Mouse (Mus musculus): ENCODE measurements around the gene Ptpdc1.

The Ptpdc1 gene

DNA sequence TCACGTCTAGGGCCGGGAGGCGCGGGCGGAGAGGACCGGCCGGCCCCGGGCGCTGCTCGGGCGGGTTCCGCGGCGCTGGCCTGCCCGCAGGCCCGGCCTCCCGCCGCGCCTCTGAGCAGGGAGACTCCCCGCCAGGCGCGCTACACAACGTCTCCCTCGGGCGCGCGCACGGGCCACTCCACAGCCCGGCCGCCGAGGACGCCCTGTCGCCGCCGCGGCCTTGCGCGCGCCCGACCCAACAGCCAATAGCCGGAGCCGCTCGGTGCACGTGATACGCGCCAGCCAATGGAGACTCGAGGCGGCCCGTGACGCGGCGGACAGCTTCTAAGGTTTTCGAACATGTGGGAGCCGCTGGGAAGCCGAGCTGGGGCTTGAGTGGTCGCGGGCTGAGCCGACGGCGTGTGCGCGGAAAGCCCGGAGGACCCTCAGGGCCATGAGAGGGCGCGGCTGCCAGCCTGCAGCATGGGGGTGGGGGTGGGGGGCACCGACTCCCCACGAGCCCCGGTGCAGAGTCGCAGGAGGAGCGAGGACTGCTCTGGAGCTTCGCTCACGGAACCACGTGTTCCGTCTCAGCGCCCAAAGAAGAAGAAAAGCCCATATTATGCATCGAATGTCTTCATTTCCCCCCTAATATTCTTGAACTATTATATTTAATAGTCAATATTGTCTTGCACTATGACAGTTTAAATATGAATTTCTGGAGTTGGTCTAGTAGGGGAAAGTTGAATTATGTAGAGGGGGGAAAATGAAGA lies at the start of gene Ptpdc1:
Gene Ptpdc1, minus strand, starts transcription at position 232 of the 752 bp plus-strand sequence.
- DNase-seq = peak; percentile 98

- DNase-seq = no peak
Measured at GRCm38 (mm10) chr13:48674609-48675008, 49.1 kb upstream of the Ptpdc1 start.

GRCm38 (mm10) chr13:48672312-48672840 lies 46.9 kb upstream of the Ptpdc1 start:
- DNase-seq = no peak

- DNase-seq = no peak
Measured at GRCm38 (mm10) chr13:48668976-48669534, 43.6 kb upstream of the Ptpdc1 start.

- DNase-seq = no peak
Measured at GRCm38 (mm10) chr13:48668091-48668975, 42.9 kb upstream of the Ptpdc1 start.

- no peak for DNase-seq
Measured at GRCm38 (mm10) chr13:48667461-48667860, 42.0 kb upstream of the Ptpdc1 start.

DNA sequence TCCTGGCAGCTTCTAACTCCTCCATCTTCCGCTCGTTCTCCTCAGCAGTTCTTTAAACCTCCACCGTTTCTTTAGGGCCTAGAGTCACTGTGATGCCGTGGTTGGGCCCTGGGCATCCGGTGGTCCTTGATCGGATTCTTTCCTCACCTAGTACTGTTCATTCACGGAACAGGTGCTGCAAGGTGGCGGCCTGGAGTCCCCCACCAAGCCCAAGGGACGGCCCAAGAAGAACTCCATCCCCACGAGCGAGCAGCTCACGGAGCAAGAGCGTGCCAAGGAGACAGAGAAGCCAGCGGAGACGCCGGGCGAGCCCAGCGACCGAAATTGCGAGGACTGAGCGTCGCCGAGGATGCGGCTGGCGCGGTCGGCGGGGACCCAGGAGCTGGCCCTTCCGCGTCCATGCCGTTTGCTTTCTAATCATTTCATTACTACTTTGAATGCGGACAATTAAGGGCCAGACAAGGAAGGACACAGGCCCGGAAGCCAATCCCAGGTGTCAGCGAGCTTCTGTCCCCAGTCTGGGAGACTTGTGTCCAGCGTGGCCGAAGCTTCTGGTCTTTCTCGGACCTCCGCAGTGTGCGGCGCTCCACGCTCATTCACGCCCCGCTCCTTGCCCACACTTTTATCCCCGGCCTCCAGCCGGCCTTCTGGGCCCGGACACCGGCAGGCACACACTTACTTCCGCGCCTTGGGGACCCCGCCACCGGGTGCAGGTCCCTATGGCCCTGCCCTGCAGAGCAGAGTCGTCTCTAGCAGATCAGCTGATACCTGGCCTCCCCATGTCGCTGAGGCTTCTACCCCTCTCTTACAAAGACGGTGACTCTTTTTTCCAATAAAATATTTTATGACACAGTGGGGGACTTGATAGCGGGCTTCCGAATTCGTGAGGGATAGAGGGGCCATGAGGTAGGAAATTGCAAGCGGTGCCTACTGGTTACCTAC lies 40.5 kb upstream of the Ptpdc1 start:
- DNase-seq = no peak

DNA sequence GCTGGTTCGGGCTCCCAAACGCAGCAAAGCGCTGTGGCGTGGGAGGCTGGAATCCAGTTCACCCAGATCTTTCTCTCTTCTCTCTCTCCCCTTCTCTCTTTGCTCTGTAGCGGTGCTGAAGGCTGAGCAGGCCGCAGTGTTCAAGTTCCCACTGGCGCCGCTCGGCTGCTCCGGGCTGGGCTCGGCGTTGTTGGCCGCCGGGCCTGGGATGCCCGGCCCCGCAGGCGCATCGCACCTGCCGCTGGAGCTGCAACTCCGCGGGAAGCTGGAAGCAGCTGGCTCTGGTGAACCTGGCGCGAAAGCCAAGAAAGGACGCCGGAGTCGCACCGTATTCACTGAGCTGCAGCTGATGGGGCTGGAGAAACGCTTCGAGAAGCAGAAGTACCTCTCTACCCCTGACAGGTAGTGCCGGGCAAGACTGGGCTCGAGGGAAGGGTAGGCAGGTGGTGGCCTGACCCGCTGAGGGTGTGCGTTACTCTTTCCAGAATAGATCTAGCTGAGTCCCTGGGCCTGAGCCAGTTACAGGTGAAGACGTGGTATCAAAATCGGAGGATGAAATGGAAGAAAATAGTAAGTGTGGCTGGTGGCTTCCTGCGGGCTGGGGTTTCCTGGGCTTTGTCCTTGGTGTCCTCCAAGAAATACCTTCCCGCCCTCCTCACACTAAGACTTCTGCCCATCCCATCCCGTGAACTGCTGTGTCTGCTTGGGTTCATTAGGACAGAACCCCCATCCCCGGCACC lies 39.6 kb upstream of the Ptpdc1 start:
- no peak for DNase-seq

DNA sequence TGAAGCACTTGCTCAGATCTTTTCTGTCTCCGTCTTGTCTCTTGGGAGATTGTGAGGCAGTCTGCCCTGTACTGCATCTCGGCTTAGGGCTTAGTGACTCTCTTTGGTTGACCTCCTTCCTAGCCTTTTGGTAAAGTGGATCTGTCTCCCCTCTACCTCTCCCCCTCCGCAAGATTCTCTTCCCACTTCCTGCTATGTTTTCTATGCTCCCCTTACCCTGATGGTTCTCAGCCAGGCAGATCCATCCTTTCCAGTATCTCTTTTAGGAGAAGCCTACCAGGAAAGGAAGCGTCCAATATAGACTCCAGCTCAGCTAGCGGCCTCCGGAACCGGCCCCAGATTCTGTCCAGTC lies 38.5 kb upstream of the Ptpdc1 start:
- DNase-seq = no peak

DNA sequence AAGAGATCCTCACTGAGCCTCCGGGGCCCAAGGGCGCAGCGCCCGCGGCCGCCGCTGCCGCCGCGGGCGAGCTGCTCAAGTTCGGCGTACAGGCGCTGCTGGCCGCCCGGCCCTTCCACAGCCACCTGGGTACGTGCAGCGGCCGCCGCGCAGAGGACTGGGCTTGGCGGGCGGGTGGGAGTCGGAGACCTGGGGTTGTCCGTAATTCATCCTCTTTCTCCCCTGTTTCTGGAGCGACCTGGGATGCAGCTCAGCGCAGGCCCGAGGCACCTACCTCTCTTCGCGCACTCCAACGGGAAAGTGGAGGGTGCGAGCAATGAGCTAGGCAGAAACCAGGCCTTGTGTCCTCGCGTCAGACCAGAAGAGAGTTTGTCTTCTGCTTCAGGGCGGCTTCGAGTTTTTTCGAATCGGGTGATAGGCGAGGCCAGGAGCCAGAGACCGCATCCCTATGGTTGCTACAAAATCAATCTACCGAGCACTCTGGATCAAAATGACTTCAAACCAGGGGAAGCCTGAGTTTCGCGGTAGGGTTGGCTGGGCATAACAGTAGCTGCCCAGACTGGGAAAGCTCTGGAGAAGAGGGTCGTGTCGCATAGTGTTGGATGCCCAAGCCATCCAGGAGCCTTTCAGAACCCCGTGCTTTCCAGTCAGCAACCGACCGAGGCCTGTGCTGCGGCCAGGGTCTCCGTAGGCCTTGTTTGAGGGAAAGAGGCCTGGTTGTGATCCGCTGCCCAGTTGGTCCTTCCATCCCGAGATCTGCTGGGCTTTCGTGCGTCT lies 37.9 kb upstream of the Ptpdc1 start:
- no peak for DNase-seq

DNA sequence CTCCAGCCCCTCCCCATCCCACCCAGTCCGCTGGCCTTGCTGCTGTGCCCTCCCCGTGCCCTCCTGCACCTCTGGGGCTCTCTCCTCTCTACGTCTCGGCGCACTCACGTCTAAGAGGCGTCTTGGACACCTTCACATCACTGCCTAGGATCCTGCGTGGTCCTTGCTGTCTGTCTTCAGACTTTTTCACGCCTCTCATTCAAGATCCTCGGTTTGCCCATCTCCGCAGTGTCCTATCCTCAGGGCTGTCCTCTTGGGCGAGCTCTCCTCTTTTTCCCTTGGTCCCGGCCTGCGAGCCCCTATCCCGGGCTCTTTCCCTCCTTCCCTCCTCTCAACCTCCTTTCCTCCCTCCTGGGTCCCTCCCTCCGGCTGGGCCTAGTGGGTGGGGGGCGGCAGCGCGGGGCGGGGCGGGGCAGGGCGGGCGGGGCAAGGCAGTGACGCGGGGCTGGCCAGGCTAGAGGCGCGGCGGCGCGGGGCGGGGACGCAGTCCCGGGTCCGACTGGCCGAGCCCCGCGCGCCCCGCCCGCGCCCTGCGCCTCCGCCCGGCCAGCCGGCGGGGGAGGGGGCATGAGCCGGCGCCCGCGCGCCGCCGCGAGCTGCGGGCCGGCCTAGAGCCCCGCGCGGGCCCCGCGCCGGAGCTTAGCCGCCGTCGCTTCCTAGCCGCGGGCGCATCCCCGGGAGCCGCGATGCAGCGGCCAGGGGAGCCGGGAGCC lies 37.1 kb upstream of the Ptpdc1 start, which contains the start of gene Barx1:
Gene Barx1, plus strand, starts transcription at position 568 of the 713 bp plus-strand sequence.
- no peak for DNase-seq

GRCm38 (mm10) chr13:48661561-48661960 lies 36.1 kb upstream of the Ptpdc1 start:
- no peak for DNase-seq

DNA sequence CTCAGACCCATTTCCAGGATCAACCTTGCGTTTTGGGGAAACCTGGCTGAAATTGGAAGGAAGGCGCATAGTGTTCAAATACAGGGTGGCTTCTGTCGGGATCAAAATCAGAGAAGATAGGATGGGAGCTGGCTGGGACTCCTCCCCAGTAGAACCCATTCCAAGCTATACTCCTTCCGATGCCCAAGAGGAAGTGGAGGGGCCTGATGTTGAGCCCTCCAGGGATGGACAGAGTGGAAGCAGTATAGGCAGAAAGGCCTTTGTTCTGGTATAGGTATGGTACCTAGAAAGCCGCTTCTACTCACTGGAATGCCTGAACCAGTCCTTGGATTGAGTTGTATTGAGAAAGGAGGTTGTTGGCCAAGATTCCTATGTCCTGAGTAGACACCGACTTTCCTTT lies 35.3 kb upstream of the Ptpdc1 start:
- DNase-seq = no peak

DNA sequence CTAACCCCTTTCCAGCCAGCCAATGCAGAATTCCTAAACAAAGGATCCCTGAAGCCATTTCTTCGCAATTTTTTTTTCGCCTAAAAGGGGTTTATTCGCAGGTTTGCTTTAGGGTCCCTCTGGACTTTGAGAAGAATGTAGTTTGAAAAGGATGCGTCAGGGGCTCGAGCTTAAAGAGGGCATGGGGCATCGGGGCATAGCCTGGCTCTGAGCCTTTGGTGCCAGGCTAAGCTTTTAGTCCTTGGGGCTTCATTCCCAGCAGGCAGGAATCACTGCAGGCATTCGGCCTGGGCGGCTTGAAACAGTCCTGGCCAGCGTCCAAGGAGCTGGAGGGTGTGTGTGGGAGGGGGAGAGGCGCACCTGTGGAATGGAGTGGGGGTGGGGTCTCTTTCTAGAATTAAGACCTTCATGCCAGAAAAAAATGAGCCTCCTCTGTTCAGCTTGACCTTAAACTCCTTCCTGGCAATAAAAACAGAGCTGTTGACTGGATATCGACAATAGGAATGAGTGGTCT lies 34.8 kb upstream of the Ptpdc1 start:
- DNase-seq = no peak

GRCm38 (mm10) chr13:48659254-48660220 lies 34.1 kb upstream of the Ptpdc1 start:
- no peak for DNase-seq

DNA sequence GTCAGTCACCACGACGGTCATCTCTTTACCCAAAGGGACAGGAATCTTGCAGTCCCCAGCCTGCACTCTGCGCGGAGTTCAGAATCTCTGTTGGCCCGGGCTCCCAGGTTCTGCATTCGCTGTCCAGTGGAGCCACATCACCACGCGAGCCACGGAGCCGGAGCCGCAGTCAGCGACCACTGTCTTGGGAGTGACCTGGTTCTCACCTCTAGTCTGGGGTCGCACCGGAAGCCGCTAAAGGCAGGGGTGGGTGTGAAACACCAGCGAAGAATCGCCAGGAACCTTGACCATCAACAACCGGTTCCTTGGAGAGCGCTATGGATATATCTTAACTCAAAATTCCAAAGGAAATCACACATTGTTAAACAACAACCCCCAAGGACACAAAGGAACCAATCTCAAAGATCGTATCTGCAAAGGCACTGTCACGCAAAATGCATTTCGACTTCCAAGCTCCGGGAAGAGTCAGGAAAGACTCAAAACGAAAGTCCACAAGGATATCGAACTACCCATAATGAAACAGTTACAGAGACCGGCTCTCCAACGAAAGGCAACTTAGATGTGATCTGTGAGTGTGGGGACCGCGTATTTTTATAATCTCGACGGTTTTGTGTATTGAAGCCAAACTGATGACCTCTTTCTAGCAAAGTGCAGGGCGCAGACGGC lies 33.3 kb upstream of the Ptpdc1 start:
- no peak for DNase-seq

- DNase-seq = no peak
Measured at GRCm38 (mm10) chr13:48657791-48658190, 32.3 kb upstream of the Ptpdc1 start.

DNA sequence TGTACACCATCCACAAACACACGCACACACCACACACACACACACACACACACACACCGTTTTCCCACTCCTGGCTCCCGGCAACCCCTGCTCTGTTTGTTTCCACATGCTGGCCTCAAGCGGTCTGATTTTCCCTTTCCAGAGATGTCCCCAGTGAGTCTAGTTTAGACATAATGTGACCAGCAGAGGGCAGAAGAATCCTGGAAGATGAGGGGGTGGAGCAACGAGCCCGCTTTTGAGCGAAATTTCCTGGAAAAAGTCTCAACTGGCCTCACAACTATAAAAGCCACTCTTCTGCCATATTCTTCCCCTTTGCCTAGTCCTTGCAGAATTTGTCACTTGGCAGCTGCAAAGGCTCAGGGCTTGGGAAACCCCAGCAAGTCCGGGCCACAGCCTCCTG lies 30.2 kb upstream of the Ptpdc1 start:
- DNase-seq = peak; percentile 51
